Mouse (Mus musculus) liver, adult (tissue): Measurements from ENCODE around the gene Rai14.
A peak's percentile ranks its signal among the peaks of the same experiment; 100 is the strongest.

ENCODE experiments used
- GATA4 ChIP-seq: IDR thresholded peaks from 2 replicates; pipeline ENCODE4 v1.6.1; 2014; ENCODE audit warnings: mild to moderate bottlenecking, low read length; ENCODE audit not compliant: insufficient replicate concordance

Rai14 gene

GRCm38 (mm10) chr15:10628980-10629346, 85.5 kb downstream of the Rai14 start:
- TF ChIP-seq GATA4, result no peak

GRCm38 (mm10) chr15:10628131-10628979, 86.1 kb downstream of the Rai14 start:
- TF ChIP-seq GATA4, result no peak

- peak; percentile 71; the same call in 1 of the 2 replicates for TF ChIP-seq GATA4
These were observed 90.7 kb downstream of the Rai14 start for GRCm38 (mm10) chr15:10623571-10624227.

- no peak for TF ChIP-seq GATA4
These were observed 93.2 kb downstream of the Rai14 start for GRCm38 (mm10) chr15:10621194-10621593.

GRCm38 (mm10) chr15:10619678-10620077, 94.7 kb downstream of the Rai14 start:
- TF ChIP-seq GATA4, result no peak

- no peak for TF ChIP-seq GATA4
These were observed 96.1 kb downstream of the Rai14 start for GRCm38 (mm10) chr15:10618276-10618675.

GRCm38 (mm10) chr15:10616001-10616400, 98.4 kb downstream of the Rai14 start:
- TF ChIP-seq GATA4, result no peak

- TF ChIP-seq GATA4, result no peak
These were observed 103.4 kb downstream of the Rai14 start for GRCm38 (mm10) chr15:10611040-10611439.

GRCm38 (mm10) chr15:10609107-10609506, 105.3 kb downstream of the Rai14 start:
- no peak for TF ChIP-seq GATA4

GRCm38 (mm10) chr15:10608508-10609098, 105.8 kb downstream of the Rai14 start:
- no peak for TF ChIP-seq GATA4

- TF ChIP-seq GATA4, result no peak
These were observed 115.0 kb downstream of the Rai14 start for GRCm38 (mm10) chr15:10599413-10599812.

GRCm38 (mm10) chr15:10598259-10599225, 115.9 kb downstream of the Rai14 start:
- no peak for TF ChIP-seq GATA4

GRCm38 (mm10) chr15:10596871-10597270, 117.6 kb downstream of the Rai14 start:
- no peak for TF ChIP-seq GATA4

GRCm38 (mm10) chr15:10595408-10595807, 119.0 kb downstream of the Rai14 start:
- no peak for TF ChIP-seq GATA4

- no peak for TF ChIP-seq GATA4
These were observed 119.5 kb downstream of the Rai14 start for GRCm38 (mm10) chr15:10594910-10595309.
